Mouse (Mus musculus): Measurements from ENCODE around the gene 2510002D24Rik. TPM values are rescaled to one million over a fixed set of nuclear protein-coding genes. Genes with fewer than 3 reads are reported as not detected.
"Not testable (repeated sequence)": the region's sequence is repeated elsewhere in the genome, so short reads cannot be mapped to it uniquely, and the experiment has no call there.

2510002D24Rik gene
- total RNA-seq, 1 experiment from 2014 or later: 26.2 TPM

GRCm38 (mm10) chr16:18838346-18838745 lies 2.0 kb downstream of the 2510002D24Rik start:
- no peak for ATAC-seq (replicated peaks; ENCODE audit: insufficient number of reproducible peaks, low FRiP score, low TSS enrichment, poor library complexity, severe bottlenecking)

- ATAC-seq (replicated peaks; ENCODE audit: insufficient number of reproducible peaks, low FRiP score, low TSS enrichment, poor library complexity, severe bottlenecking): no peak
Measured at GRCm38 (mm10) chr16:18846301-18846820, 10.0 kb downstream of the 2510002D24Rik start.

DNA sequence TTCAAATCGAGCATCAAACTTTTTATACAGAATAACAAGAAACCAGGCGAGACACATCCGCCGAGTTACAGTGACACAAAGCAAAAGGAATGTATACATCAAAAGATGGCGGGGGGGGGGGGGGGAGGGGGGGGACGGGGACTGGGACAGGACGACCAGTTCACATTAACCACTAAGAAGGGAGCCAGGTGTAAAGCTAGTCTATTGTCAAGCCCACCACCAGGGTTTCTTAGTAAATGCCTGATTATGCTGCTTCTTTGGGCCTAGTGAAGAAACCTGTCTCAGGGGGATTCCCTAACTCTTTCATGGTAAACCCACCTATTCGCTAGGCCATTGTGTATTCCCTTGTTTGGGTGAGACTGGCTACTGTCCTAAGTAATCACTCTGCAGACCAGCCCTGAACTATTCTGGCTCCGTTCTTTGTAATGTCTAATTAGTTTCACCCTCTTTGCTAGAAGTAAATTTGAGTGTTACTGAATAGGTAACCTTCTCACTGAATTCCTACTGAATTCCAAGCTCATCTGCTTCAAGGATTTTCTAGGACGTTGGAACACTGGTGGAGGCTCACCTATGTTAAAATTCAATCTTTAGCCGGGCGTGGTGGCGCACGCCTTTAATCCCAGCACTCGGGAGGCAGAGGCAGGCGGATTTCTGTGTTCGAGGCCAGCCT lies 13.3 kb downstream of the 2510002D24Rik start:
- not testable (repeated sequence) for ATAC-seq (replicated peaks; ENCODE audit: insufficient number of reproducible peaks, low FRiP score, low TSS enrichment, poor library complexity, severe bottlenecking)

- ATAC-seq (replicated peaks; ENCODE audit: insufficient number of reproducible peaks, low FRiP score, low TSS enrichment, poor library complexity, severe bottlenecking): peak; percentile 71; the same call in 1 of the 2 replicates
Measured at GRCm38 (mm10) chr16:18858551-18858950, 22.2 kb downstream of the 2510002D24Rik start.

DNA sequence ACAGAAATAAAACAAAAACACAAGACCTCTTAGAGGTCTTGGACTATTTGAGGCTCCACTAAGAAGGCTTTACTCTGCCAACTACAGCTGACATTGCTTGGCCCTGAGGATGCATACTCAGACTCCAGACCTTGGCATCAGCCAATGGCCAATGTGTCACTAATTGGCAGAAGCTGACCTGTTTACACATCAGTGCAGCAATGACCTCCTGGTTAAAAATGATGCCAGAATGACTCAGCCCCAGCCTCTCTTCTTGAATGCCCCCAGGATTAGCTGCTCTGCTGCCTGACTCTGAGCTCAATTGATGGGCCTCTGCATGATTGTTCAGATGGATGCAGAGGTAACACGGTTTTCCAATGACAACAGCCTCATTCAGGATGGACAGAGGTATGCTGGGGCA lies 23.8 kb downstream of the 2510002D24Rik start:
- no peak for ATAC-seq (replicated peaks; ENCODE audit: insufficient number of reproducible peaks, low FRiP score, low TSS enrichment, poor library complexity, severe bottlenecking)

DNA sequence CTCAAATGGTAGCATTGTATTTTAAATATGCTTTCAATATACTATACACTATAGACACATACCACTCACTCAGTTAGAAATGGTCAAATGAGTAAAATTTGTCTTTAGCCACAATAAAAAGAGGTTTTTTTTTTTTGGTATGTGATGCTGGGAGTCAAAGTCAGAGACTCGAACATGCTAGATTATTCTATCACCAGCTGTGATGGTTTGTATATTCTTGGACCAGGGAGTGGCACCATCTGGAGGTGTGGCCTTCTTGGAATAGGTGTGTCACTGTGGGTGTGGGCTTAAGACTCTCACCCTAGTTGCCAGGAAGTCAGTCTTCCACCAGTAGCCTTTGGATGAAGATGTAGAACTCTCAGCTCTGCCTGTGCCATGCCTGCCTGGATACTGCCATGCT lies 34.1 kb downstream of the 2510002D24Rik start:
- ATAC-seq (replicated peaks; ENCODE audit: insufficient number of reproducible peaks, low FRiP score, low TSS enrichment, poor library complexity, severe bottlenecking): not testable (repeated sequence)

DNA sequence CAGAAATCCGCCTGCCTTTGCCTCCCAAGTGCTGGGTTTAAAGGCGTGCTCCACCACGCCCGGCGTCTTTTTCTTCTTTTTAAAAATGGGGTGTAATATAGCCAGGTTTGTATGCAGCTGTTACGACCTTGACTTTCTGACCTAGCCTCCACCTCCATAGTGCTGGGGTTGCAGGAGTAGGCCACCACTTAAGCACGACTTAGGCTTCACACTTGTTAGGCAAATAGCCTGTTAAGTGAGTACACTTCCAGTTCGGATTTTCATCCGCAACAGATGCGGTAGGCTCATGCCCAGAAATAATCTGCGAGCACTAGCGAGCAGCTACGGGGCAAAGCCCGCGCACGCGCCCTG lies 39.7 kb downstream of the 2510002D24Rik start:
- ATAC-seq (replicated peaks; ENCODE audit: insufficient number of reproducible peaks, low FRiP score, low TSS enrichment, poor library complexity, severe bottlenecking): no peak

- peak; percentile 83 for ATAC-seq (replicated peaks; ENCODE audit: insufficient number of reproducible peaks, low FRiP score, low TSS enrichment, poor library complexity, severe bottlenecking)
Measured at GRCm38 (mm10) chr16:18876442-18877308, 40.3 kb downstream of the 2510002D24Rik start, which contains the start of the genes Mrpl40 and Hira. TSS of gene Mrpl40 (minus strand) at chr16:18876862. TSS of gene Hira (plus strand) at chr16:18877037.

GRCm38 (mm10) chr16:18877386-18878090 lies 41.2 kb downstream of the 2510002D24Rik start:
- ATAC-seq (replicated peaks; ENCODE audit: insufficient number of reproducible peaks, low FRiP score, low TSS enrichment, poor library complexity, severe bottlenecking): 0 out of 2 replicates have a peak, but pooled peaks have one; percentile 10

- no peak for ATAC-seq (replicated peaks; ENCODE audit: insufficient number of reproducible peaks, low FRiP score, low TSS enrichment, poor library complexity, severe bottlenecking)
Measured at GRCm38 (mm10) chr16:18878091-18878720, 41.8 kb downstream of the 2510002D24Rik start.

DNA sequence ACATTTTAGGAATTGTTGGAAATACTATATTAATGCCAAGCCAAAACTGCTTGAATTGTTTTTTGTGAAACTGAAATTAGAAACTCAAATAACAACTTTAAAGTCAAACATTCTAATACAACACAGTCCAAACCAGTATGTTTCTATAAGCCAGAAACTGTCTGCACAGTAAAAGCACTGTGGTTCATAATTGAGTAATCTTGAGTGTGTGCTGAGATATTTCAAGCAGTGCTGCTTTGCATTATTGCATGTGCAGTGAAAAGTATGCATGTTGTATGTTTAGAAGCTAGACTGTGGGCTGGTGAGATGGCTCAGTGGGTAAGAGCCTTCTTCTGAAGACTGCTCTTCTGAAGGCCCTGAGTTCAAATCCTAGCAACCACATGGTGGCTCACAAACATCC lies 47.7 kb downstream of the 2510002D24Rik start:
- ATAC-seq (replicated peaks; ENCODE audit: insufficient number of reproducible peaks, low FRiP score, low TSS enrichment, poor library complexity, severe bottlenecking): no peak

Other genes starting within 250 kb of the 2510002D24Rik start
- not detected in 3 replicates for gene Tbx1, start 245.9 kb upstream of the 2510002D24Rik start, total RNA-seq (2017)
- 2.5 to 12.9 TPM in 2 of 3 replicates, not detected in the other for gene Gp1bb, start 214.2 kb upstream of the 2510002D24Rik start, total RNA-seq (2017)
- gene Gm49601, start 210.2 kb upstream of the 2510002D24Rik start, total RNA-seq (2017): 1.0 to 7.6 TPM in 2 of 3 replicates, not detected in the other
- 1.5 to 6.3 TPM (median 4.2 TPM) in 3 replicates for gene Sept5, start 206.6 kb upstream of the 2510002D24Rik start, total RNA-seq (2017)
- not detected in 3 replicates for gene Cldn5, start 59.7 kb upstream of the 2510002D24Rik start, total RNA-seq (2017)
- gene Ufd1, start 24.8 kb upstream of the 2510002D24Rik start, total RNA-seq (2017): 110 to 126 TPM (median 113 TPM) in 3 replicates
- 1.8 to 6.1 TPM (median 2.5 TPM) in 3 replicates for gene Cdc45, start 24.6 kb upstream of the 2510002D24Rik start, total RNA-seq (2017)
- 3.1 to 5.0 TPM in 2 of 3 replicates, not detected in the other for gene Gm28539, start within 50 bp of the 2510002D24Rik start, total RNA-seq (2017)
- 46.0 to 91.3 TPM (median 63.6 TPM) in 3 replicates for gene Mrpl40, start 40.3 kb downstream of the 2510002D24Rik start, total RNA-seq (2017)
- 23.1 to 52.8 TPM (median 34.3 TPM) in 3 replicates for gene Hira, start 40.5 kb downstream of the 2510002D24Rik start, total RNA-seq (2017)